Mouse (Mus musculus) thymus, adult 2 months (tissue): ENCODE results near the gene Mcoln3. TPM values are rescaled to one million over a fixed set of nuclear protein-coding genes. Genes with fewer than 3 reads are reported as not detected.

Experiments used
- DNase-seq: peaks from one replicate; pipeline ENCODE4 v3.0.0; 2021
- H3K27ac ChIP-seq: fragments of 200-500 bp; 2 replicates; pipeline ENCODE4 v1.5.1; 2012; ENCODE audit warnings: low read length, control low read depth; ENCODE audit not compliant: control insufficient read depth, insufficient read depth
- H3K27me3 ChIP-seq: fragments of 200-500 bp; 2 replicates; pipeline ENCODE4 v1.6.1; 2012; ENCODE audit warnings: mild to moderate bottlenecking, low read length, moderate library complexity, mixed read lengths; ENCODE audit not compliant: control insufficient read depth, insufficient read depth
- H3K36me3 ChIP-seq: fragments of 200-500 bp; 2 replicates; pipeline ENCODE4 v1.6.1; 2012; ENCODE audit warnings: mild to moderate bottlenecking, low read length, moderate library complexity; ENCODE audit not compliant: control insufficient read depth, insufficient read depth
- H3K4me1 ChIP-seq: fragments of 200-500 bp; replicated peaks from 2 replicates; pipeline ENCODE4 v1.6.1; 2012; ENCODE audit warnings: low read length; ENCODE audit not compliant: control insufficient read depth, insufficient read depth
- H3K4me3 ChIP-seq: fragments of 200-500 bp; 2 replicates; pipeline ENCODE4 v1.5.1; 2012; ENCODE audit warnings: mild to moderate bottlenecking, low read length, control low read depth, moderate library complexity; ENCODE audit not compliant: control insufficient read depth, insufficient read depth
- CTCF ChIP-seq: fragments of 200-500 bp; IDR thresholded peaks from 2 replicates; pipeline ENCODE4 v1.5.1; 2012; ENCODE audit warnings: mild to moderate bottlenecking, control low read depth, low read length, moderate library complexity, borderline replicate concordance; ENCODE audit not compliant: control insufficient read depth, poor library complexity, insufficient read depth; ENCODE audit errors: extremely low read depth
- POLR2A ChIP-seq: fragments of 200-500 bp; IDR thresholded peaks from 2 replicates; pipeline ENCODE4 v1.6.1; 2012; ENCODE audit warnings: mild to moderate bottlenecking, low read length, control low read depth, moderate library complexity; ENCODE audit not compliant: control insufficient read depth, poor library complexity, insufficient read depth; ENCODE audit errors: extremely low read depth
- WGBS: fragments of 180-500 bp; shearing (Covaris S2); methylation state at CpG from one replicate; pipeline ENCODE4 v1.1.7; 2018; 5-methylcytosine and 5-hydroxymethylcytosine counted together
- polyA plus RNA-seq: library from polyadenylated mRNA; depleted of rRNA; stranded (reverse); fragments of >200 nt; gene quantifications from 2 replicates; pipeline ENCODE4 v1.2.3, GENCODE M21; 2012

Mcoln3 gene
- polyA plus RNA-seq, 1 experiment: 5.9 TPM

GRCm38 (mm10) chr3:146158039-146158438 is 40.8 kb downstream of the Mcoln3 start:
- Histone ChIP-seq H3K36me3 (no peaks in the 10 kb centered on the region), H3K4me1 (peaks cover 29% of the 10 kb centered on the region), H3K4me3 (no peak overlapping the region), H3K27me3 (no peaks in the 10 kb centered on the region), H3K27ac (no peak overlapping the region)
- DNase-seq: no peak
- 8% methylated on average over 4 of the region's 4 CpGs for WGBS
- TF ChIP-seq POLR2A (no peak), CTCF (no peak)

- Histone ChIP-seq H3K4me3 (no peak overlapping the region), H3K36me3 (no peaks in the 10 kb centered on the region), H3K4me1 (peaks cover 20% of the 10 kb centered on the region), H3K27me3 (no peaks in the 10 kb centered on the region), H3K27ac (no peak overlapping the region)
- DNase-seq: no peak
- WGBS: 84% methylated on average over 2 of the region's 2 CpGs
- TF ChIP-seq POLR2A: no peak
- TF ChIP-seq CTCF: no peak
Observed at GRCm38 (mm10) chr3:146159360-146159759, 42.1 kb downstream of the Mcoln3 start.

GRCm38 (mm10) chr3:146162197-146162596 is 44.9 kb downstream of the Mcoln3 start:
- H3K4me1 ChIP-seq: peaks cover 24% of the 10 kb centered on the region
- no peaks in the 10 kb centered on the region for H3K36me3 ChIP-seq
- no peak for DNase-seq
- no peak overlapping the region for H3K4me3 ChIP-seq
- H3K27me3 ChIP-seq: no peaks in the 10 kb centered on the region
- H3K27ac ChIP-seq: no peak overlapping the region
- TF ChIP-seq CTCF (no peak), POLR2A (no peak)
- 91% methylated on average over 4 of the region's 4 CpGs for WGBS

GRCm38 (mm10) chr3:146169356-146169755 is 52.1 kb downstream of the Mcoln3 start:
- Histone ChIP-seq H3K27ac (no peak overlapping the region), H3K27me3 (no peaks in the 10 kb centered on the region), H3K4me1 (peaks cover 16% of the 10 kb centered on the region), H3K36me3 (no peaks in the 10 kb centered on the region), H3K4me3 (no peak overlapping the region)
- no peak for DNase-seq
- TF ChIP-seq POLR2A (no peak), CTCF (no peak)
- 97% methylated on average over 4 of the region's 4 CpGs for WGBS

GRCm38 (mm10) chr3:146173030-146173429 is 55.8 kb downstream of the Mcoln3 start:
- H3K27ac ChIP-seq: no peak overlapping the region
- 94% methylated on average over 5 of the region's 5 CpGs for WGBS
- DNase-seq: no peak
- no peaks in the 10 kb centered on the region for H3K27me3 ChIP-seq
- TF ChIP-seq POLR2A: no peak
- TF ChIP-seq CTCF: no peak
- no peaks in the 10 kb centered on the region for H3K36me3 ChIP-seq
- H3K4me1 ChIP-seq: no peaks in the 10 kb centered on the region
- H3K4me3 ChIP-seq: no peak overlapping the region

- TF ChIP-seq POLR2A (no peak), CTCF (no peak)
- 95% methylated on average over 9 of the region's 9 CpGs for WGBS
- no peaks in the 10 kb centered on the region for H3K27me3 ChIP-seq
Observed at GRCm38 (mm10) chr3:146174215-146174614, 57.0 kb downstream of the Mcoln3 start.

GRCm38 (mm10) chr3:146177295-146177694 is 60.0 kb downstream of the Mcoln3 start:
- TF ChIP-seq CTCF: no peak
- no peak for TF ChIP-seq POLR2A
- Histone ChIP-seq H3K27me3 (no peaks in the 10 kb centered on the region), H3K4me3 (no peak overlapping the region), H3K27ac (no peak overlapping the region), H3K36me3 (no peaks in the 10 kb centered on the region), H3K4me1 (no peaks in the 10 kb centered on the region)
- WGBS: 70% methylated on average over 7 of the region's 7 CpGs
- no peak for DNase-seq

More at GRCm38 (mm10) chr3:146174215-146174614, 57.0 kb downstream of the Mcoln3 start:
- no peak for DNase-seq
- Histone ChIP-seq H3K4me3 (no peak overlapping the region), H3K27ac (no peak overlapping the region), H3K36me3 (no peaks in the 10 kb centered on the region), H3K4me1 (no peaks in the 10 kb centered on the region)
